Mouse (Mus musculus) stomach, embryonic 14.5 days (tissue): Measurements from ENCODE around the gene Pth2. TPM values are rescaled to one million over a fixed set of nuclear protein-coding genes. Genes with fewer than 3 reads are reported as not detected.

ENCODE experiments used
- ATAC-seq: fragments of 200-750 bp; cut with Nextera tagmentation; 2 replicates; pipeline ENCODE4 v1.8.0; 2017; ENCODE audit warnings: low read depth, moderate TSS enrichment; ENCODE audit not compliant: insufficient number of reproducible peaks, insufficient read depth, low FRiP score
- H3K27ac ChIP-seq: fragments of 300-500 bp; sonication (generic); 2 replicates; pipeline ENCODE4 v1.5.1; 2014; ENCODE audit warnings: mild to moderate bottlenecking, low read length, moderate library complexity, mixed read lengths
- H3K27me3 ChIP-seq: fragments of 300-500 bp; sonication (generic); 2 replicates; pipeline ENCODE4 v1.6.1; 2014; ENCODE audit warnings: low read length, control low read depth, mixed read lengths; ENCODE audit not compliant: control insufficient read depth, insufficient read depth
- H3K36me3 ChIP-seq: fragments of 300-500 bp; sonication (generic); 2 replicates; pipeline ENCODE4 v1.6.1; 2014; ENCODE audit warnings: mild to moderate bottlenecking, control low read depth, low read length, moderate library complexity, mixed read lengths; ENCODE audit not compliant: control insufficient read depth, insufficient read depth
- H3K4me1 ChIP-seq: fragments of 300-500 bp; sonication (generic); 2 replicates; pipeline ENCODE4 v1.6.1; 2014; ENCODE audit warnings: low read length, control low read depth, mixed read lengths; ENCODE audit not compliant: control insufficient read depth, insufficient read depth
- H3K4me2 ChIP-seq: fragments of 300-500 bp; sonication (generic); replicated peaks from 2 replicates; pipeline ENCODE4 v1.6.1; 2014; ENCODE audit warnings: low read depth, low read length, control low read depth
- H3K4me3 ChIP-seq: fragments of 300-500 bp; sonication (generic); 2 replicates; pipeline ENCODE4 v1.5.1; 2014; ENCODE audit warnings: low read depth, low read length, control low read depth
- H3K9ac ChIP-seq: fragments of 300-500 bp; sonication (generic); replicated peaks from 2 replicates; pipeline ENCODE4 v1.6.1; 2014; ENCODE audit warnings: low read depth, mild to moderate bottlenecking, control low read depth, low read length, moderate library complexity, mixed read lengths
- H3K9me3 ChIP-seq: fragments of 300-500 bp; sonication (generic); 2 replicates; pipeline ENCODE4 v1.6.1; 2016; ENCODE audit warnings: low read depth, low read length, control low read depth; ENCODE audit not compliant: control insufficient read depth
- WGBS: fragments of 180-500 bp; shearing (Covaris S2); extraction: QIAGEN DNeasy Blood & Tissue Kit; methylation state at CpG from one replicate; pipeline ENCODE4 v1.1.7; 2014; 5-methylcytosine and 5-hydroxymethylcytosine counted together
- polyA plus RNA-seq: library from polyadenylated mRNA; unstranded; fragments of >200 nt; fragmentation: Nextera tagmentation; extraction: Ambion mirVana; gene quantifications from 2 replicates; pipeline ENCODE4 v1.2.1, GENCODE M21; 2014

Gene Pth2
- not detected in 2 replicates for polyA plus RNA-seq

DNA sequence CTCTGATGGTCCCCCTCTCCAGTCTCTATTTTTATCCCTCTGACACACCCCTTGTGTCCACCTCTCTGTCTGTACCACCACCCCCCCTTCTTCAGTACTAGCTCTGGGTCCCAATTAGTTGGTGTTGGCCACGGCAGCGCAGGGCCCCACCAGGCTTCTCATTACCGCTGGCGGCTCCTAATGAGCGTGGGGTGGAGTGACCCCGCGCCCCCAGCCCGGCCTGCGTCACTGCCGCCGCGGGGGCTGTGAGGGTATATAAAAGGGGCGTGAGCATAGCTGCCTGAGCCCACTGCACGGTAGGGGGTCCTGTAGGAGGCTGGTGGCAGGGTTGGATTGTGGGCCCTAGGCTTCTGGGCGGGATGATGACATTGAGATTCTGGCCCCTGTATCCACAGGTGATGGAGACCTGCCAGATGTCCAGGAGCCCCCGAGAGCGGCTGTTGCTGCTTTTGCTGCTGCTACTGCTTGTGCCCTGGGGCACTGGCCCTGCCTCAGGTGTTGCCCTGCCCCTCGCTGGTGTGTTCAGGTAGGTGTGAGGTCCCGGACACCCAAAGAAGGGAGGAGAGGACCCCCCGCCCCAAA, at the start of gene Pth2:
Pth2 (plus strand) TSS at position 100 of the 582 bp plus-strand sequence.
- no peak within 1 kb of the TSS for H3K4me3 ChIP-seq
- H3K4me1 ChIP-seq, result peaks cover 4% of the 10 kb centered on the region; the same call in 1 of the 2 replicates
- 23% methylated on average over 20 of the region's 20 CpGs for WGBS

DNA sequence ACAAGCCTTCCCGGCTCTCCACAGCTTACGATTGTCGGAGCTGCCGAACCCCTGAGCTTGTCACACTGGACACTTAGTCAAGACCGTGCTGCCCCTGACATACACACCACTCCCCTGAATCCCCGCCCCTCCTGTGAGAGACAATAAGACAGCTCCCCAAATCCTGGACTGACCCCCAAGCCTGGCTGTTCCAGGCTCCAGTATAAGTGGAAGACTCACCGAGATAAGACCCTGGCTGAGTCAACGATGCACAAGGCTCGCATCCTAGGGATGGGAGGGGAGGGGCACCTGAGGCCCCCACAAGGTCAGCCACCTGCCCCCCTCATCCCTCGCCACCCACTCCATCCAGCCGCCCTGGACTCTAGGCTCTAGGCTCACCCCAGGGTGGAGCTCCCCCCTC, 48.9 kb upstream of the Pth2 start:
- no peak overlapping the region for H3K27ac ChIP-seq
- ATAC-seq, result no peak
- H3K4me2 ChIP-seq, result no peak overlapping the region
- no peaks in the 10 kb centered on the region for H3K9me3 ChIP-seq
- H3K4me3 ChIP-seq, result no peak overlapping the region
- WGBS, result 72% methylated on average over 11 of the region's 11 CpGs
- peaks cover 12% of the 10 kb centered on the region for H3K4me1 ChIP-seq
- no peaks in the 10 kb centered on the region for H3K27me3 ChIP-seq
- no peak overlapping the region for H3K9ac ChIP-seq
- peaks cover 5% of the 10 kb centered on the region for H3K36me3 ChIP-seq

More for the DNA sequence above, at the start of gene Pth2:
- Histone ChIP-seq H3K9ac (no peak within 1 kb of the TSS), H3K27me3 (peaks cover 68% of the 10 kb centered on the region), H3K27ac (no peak within 1 kb of the TSS), H3K4me2 (no peak within 1 kb of the TSS), H3K9me3 (no peaks in the 10 kb centered on the region), H3K36me3 (no peaks in the 10 kb centered on the region)
- no peak for ATAC-seq

DNA sequence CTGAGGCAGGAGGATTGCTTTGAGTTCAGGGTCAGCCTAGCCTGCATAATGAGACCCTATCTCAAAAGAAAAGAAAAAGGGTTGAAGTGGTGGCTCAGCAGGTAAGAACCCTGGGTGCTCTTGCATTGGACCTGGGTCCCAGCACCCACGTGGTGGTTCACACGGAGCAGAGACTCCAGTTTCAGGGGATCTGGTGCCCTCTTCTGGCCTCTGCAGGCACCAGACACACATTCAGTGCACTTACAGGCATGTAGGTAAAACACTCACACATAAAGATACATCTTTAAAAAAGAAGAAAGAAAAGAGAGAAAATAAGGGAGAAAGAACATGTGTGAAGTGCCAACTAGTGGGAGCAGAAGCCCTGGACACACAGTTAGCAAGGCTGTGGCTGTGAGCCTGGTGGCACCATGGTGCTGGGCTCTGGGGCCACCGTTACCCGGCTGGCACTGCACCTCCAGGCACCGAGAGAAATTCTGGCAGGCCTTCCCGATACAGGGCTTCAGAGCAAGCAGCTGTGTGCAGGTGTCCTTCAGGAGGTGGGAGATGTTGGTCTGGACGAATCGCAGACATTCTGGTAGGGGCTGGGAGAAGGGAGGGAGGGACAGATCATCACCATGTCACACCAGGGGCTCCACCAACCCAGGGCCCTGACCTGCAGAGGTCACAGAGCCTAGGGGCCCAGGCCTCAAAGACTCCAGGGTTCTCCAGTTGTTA, 47.2 kb upstream of the Pth2 start:
- WGBS, result 73% methylated on average over 8 of the region's 8 CpGs
- H3K4me2 ChIP-seq, result no peak overlapping the region
- no peak overlapping the region for H3K4me3 ChIP-seq
- no peaks in the 10 kb centered on the region for H3K27me3 ChIP-seq
- H3K9ac ChIP-seq, result no peak overlapping the region
- H3K36me3 ChIP-seq, result no peaks in the 10 kb centered on the region
- ATAC-seq, result no peak
- H3K9me3 ChIP-seq, result no peaks in the 10 kb centered on the region
- peaks cover 5% of the 10 kb centered on the region for H3K4me1 ChIP-seq
- H3K27ac ChIP-seq, result no peak overlapping the region

GRCm38 (mm10) chr7:45134544-45135026, 46.2 kb upstream of the Pth2 start:
- Histone ChIP-seq H3K4me2 (no peak overlapping the region), H3K36me3 (no peaks in the 10 kb centered on the region), H3K9ac (no peak overlapping the region), H3K9me3 (no peaks in the 10 kb centered on the region), H3K27ac (no peak overlapping the region), H3K4me3 (no peak overlapping the region), H3K4me1 (peaks cover 2% of the 10 kb centered on the region), H3K27me3 (no peaks in the 10 kb centered on the region)
- ATAC-seq, result peak; percentile 4; the same call in 1 of the 2 replicates
- WGBS, result 7% methylated on average over 12 of the region's 12 CpGs

DNA sequence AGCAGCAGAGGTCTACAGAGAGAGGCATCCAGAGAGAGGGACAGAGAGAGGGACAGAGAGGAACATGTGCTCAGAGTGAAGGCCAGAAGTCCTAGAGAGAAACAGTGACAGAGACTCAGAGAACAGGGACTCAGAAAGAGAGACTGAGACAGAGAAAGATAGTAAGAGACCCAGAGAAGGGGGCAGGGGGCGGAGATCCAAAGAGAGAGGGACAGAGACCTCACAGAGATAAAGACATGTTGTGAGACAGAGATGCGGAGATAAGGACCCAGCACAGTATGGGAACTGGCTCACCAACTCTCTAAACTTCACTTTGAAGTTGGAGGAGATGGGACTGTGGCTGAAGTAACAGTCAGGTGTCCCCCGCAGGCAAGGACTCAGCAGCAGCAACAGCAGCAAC, 45.4 kb upstream of the Pth2 start:
- 77% methylated on average over 3 of the region's 3 CpGs for WGBS
- Histone ChIP-seq H3K36me3 (no peaks in the 10 kb centered on the region), H3K4me2 (no peak overlapping the region), H3K27me3 (no peaks in the 10 kb centered on the region), H3K4me3 (no peak overlapping the region), H3K9me3 (no peaks in the 10 kb centered on the region), H3K27ac (no peak overlapping the region), H3K4me1 (no peaks in the 10 kb centered on the region), H3K9ac (no peak overlapping the region)
- no peak for ATAC-seq

DNA sequence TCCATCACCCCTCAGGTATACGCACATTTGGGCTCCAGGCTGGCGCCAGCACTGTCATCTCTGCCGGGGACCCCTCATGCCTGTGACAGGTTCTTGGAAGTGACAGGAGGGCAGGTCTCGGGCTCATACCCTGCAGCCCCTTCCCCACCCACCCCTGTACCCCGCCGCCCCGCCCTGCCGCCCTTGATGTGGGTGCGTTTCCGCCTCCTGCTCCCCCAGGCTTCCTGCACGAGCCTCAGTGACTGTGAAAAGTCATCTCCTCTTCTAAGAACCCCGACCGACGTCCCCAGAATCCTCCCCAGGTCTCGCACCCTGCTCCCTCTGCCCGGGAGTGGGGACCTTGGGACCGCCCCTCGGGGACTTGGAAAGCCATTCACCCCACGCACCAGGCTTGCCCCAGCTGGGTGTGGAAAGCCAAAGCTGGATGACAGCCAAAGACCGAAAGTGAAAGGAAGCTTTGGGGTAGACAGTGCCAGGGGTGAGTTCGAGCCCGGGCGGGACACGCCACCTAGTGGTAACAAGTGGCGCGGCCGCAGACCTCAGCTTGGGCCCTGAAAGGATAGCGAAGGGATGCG, 44.7 kb upstream of the Pth2 start, which contains the start of the genes Gm45713 and Flt3l:
Gm45713 (minus strand) TSS at position 239 of the 575 bp plus-strand sequence.
Flt3l (minus strand) TSS at position 440 of the 575 bp plus-strand sequence.
- Histone ChIP-seq H3K4me2 (peak within 1 kb of the TSS; percentile 54), H3K27me3 (no peaks in the 10 kb centered on the region), H3K36me3 (no peaks in the 10 kb centered on the region), H3K27ac (no peak within 1 kb of the TSS), H3K4me1 (no peaks in the 10 kb centered on the region), H3K9me3 (no peaks in the 10 kb centered on the region), H3K4me3 (peak within 1 kb of the TSS; percentile 45), H3K9ac (peak within 1 kb of the TSS; percentile 43)
- ATAC-seq, result peak; percentile 86
- 2% methylated on average over 29 of the region's 29 CpGs for WGBS

GRCm38 (mm10) chr7:45137171-45138006, 43.4 kb upstream of the Pth2 start:
- Histone ChIP-seq H3K9me3 (no peaks in the 10 kb centered on the region), H3K36me3 (0 out of 2 replicates have a peak, but pooled peaks cover 3% of the 10 kb centered on the region), H3K4me2 (no peak overlapping the region), H3K4me1 (no peaks in the 10 kb centered on the region), H3K27ac (no peak overlapping the region), H3K9ac (no peak overlapping the region), H3K4me3 (no peak overlapping the region), H3K27me3 (no peaks in the 10 kb centered on the region)
- WGBS, result 67% methylated on average over 12 of the region's 12 CpGs
- no peak for ATAC-seq

DNA sequence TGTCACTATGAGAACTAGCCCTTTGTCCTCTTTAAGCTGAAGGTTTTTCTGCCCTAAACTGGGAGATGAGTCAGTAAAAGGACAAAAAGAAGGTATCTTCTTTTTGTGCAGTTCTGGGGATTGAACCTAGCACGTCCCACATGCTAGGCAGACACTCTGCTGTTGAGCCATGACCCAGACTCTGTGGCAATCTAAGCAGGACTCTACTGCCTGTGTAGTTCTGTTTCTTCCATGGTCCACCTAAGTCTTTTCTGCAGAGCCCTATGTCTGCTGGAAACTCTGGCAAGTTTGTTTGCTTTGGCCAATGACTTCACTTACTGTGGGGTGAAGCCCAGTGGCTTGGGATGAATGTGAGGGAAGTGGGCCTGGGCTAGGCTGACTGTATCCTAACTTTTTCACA, 42.4 kb upstream of the Pth2 start:
- Histone ChIP-seq H3K4me3 (no peak overlapping the region), H3K27me3 (no peaks in the 10 kb centered on the region), H3K4me2 (no peak overlapping the region), H3K4me1 (no peaks in the 10 kb centered on the region), H3K27ac (no peak overlapping the region), H3K9me3 (no peaks in the 10 kb centered on the region), H3K9ac (no peak overlapping the region), H3K36me3 (peaks cover 3% of the 10 kb centered on the region; the same call in 1 of the 2 replicates)
- ATAC-seq, result no peak
- WGBS, result 70% methylated on average over 1 of the region's 1 CpGs
